Mouse (Mus musculus): ENCODE results near the gene Gm12569. TPM values are rescaled to one million over a fixed set of nuclear protein-coding genes. Genes with fewer than 3 reads are reported as not detected.
A peak's percentile ranks its signal among the peaks of the same experiment; 100 is the strongest.

Gm12569 gene
- total RNA-seq (2014; rRNA removed), result not detected in 2 replicates
- polyA plus RNA-seq (2015; fragmentation: Nextera tagmentation; extraction: Ambion mirVana), result not detected in 2 replicates

GRCm38 (mm10) chr11:51220308-51220707, at the start of gene Gm12569:
Gene Gm12569, plus strand, starts transcription at chr11:51220473.
- Histone ChIP-seq H3K4me3 (ENCODE audit: low read length) (no peak within 1 kb of the TSS), H3K27me3 (ENCODE audit: insufficient read depth, low read length) (no peaks in the 10 kb centered on the region), H3K4me2 (ENCODE audit: low read depth, low read length) (no peak within 1 kb of the TSS), H3K36me3 (ENCODE audit: insufficient read depth, low read length) (no peaks in the 10 kb centered on the region), H3K27ac (no peak within 1 kb of the TSS), H3K4me1 (ENCODE audit: insufficient read depth, low read length) (no peaks in the 10 kb centered on the region), H3K9me3 (ENCODE audit: low read length) (no peaks in the 10 kb centered on the region), H3K9ac (replicated peaks; ENCODE audit: low read length) (no peak within 1 kb of the TSS)
- 96% methylated on average over 11 of the region's 11 CpGs for WGBS
- no peak for ATAC-seq
- no peak for DNase-seq (ENCODE audit: low spot score)
- no peak for TF ChIP-seq CTCF (IDR thresholded peaks at IDR 0.05; ENCODE audit: low read depth)

DNA sequence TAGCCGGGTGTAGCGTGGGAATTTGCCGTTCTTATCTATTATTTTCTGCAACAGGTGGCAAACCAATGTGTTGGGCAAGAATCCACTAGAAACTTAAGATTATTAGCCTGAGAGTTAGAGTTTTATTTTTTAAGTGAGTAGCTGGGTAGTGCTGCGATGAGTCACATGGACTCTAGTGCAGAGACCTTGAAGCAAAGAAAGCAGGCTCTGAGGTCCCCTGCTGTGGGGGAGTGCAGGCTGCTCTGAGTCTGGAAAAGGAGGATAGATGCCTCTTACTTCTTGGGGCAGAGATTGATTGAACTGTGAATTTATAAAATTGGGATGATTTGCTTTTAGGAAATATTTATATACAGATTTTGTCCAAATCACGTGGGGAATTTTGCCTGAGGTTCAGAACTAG, 17.5 kb upstream of the Gm12569 start:
- ATAC-seq, result no peak
- Histone ChIP-seq H3K36me3 (ENCODE audit: insufficient read depth, low read length) (no peaks in the 10 kb centered on the region), H3K4me2 (ENCODE audit: low read depth, low read length) (no peak overlapping the region), H3K27me3 (ENCODE audit: insufficient read depth, low read length) (no peaks in the 10 kb centered on the region), H3K4me1 (ENCODE audit: insufficient read depth, low read length) (no peaks in the 10 kb centered on the region), H3K4me3 (ENCODE audit: low read length) (no peak overlapping the region), H3K27ac (no peak overlapping the region), H3K9ac (replicated peaks; ENCODE audit: low read length) (no peak overlapping the region), H3K9me3 (ENCODE audit: low read length) (no peaks in the 10 kb centered on the region)
- no peak for TF ChIP-seq CTCF (IDR thresholded peaks at IDR 0.05; ENCODE audit: low read depth)
- no peak for DNase-seq (ENCODE audit: low spot score)
- WGBS, result 79% methylated on average over 5 of the region's 5 CpGs

DNA sequence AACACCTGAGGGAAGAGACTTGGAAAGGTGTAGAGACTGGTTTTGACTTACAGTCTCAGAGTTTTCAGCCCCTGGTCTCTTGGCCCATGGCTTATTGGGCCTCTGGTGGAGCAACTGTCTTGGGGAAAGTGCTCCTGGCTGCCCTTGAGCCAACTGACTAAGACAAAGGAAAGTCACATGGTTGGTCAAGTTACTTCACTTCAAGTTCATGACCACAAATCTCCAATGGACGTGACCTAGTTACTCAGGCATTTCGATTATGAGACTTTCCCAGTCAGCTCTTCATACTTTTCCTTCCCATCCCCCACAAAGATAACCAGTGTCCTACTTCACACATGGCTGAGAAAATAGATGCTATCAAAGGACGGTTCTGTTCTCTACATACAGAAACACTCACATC, 12.5 kb upstream of the Gm12569 start:
- no peak for ATAC-seq
- no peaks in the 10 kb centered on the region for H3K9me3 ChIP-seq (ENCODE audit: low read length)
- H3K4me2 ChIP-seq (ENCODE audit: low read depth, low read length), result no peak overlapping the region
- no peak overlapping the region for H3K9ac ChIP-seq (replicated peaks; ENCODE audit: low read length)
- H3K27ac ChIP-seq, result no peak overlapping the region
- TF ChIP-seq CTCF (IDR thresholded peaks at IDR 0.05; ENCODE audit: low read depth), result no peak
- no peaks in the 10 kb centered on the region for H3K4me1 ChIP-seq (ENCODE audit: insufficient read depth, low read length)
- no peaks in the 10 kb centered on the region for H3K36me3 ChIP-seq (ENCODE audit: insufficient read depth, low read length)
- DNase-seq (ENCODE audit: low spot score), result no peak
- no peak overlapping the region for H3K4me3 ChIP-seq (ENCODE audit: low read length)
- 82% methylated on average over 3 of the region's 3 CpGs for WGBS
- no peaks in the 10 kb centered on the region for H3K27me3 ChIP-seq (ENCODE audit: insufficient read depth, low read length)

DNA sequence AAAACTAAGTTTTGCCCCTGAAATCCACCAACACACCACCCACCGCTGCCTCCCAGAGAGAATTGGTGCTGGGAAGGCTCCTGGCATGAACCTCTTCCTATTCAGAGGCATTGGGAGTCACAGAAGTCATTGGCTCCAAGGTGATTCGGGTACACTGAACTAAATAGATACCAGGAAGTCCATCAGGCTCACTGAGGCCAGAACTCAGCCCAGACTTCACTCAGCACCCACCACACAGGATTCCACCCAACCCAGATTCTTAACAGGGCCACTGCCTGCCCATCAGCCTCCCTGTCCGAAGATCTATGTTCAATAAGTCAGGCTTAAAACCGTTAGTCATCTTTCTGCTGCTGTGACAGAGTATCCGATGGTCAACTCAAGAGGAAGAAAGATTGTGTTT, 8.8 kb upstream of the Gm12569 start:
- TF ChIP-seq CTCF (IDR thresholded peaks at IDR 0.05; ENCODE audit: low read depth), result no peak
- no peaks in the 10 kb centered on the region for H3K4me1 ChIP-seq (ENCODE audit: insufficient read depth, low read length)
- ATAC-seq (no peak), DNase-seq (ENCODE audit: low spot score) (no peak)
- no peak overlapping the region for H3K4me3 ChIP-seq (ENCODE audit: low read length)
- H3K27me3 ChIP-seq (ENCODE audit: insufficient read depth, low read length), result no peaks in the 10 kb centered on the region
- H3K27ac ChIP-seq, result no peak overlapping the region
- no peaks in the 10 kb centered on the region for H3K36me3 ChIP-seq (ENCODE audit: insufficient read depth, low read length)
- no peak overlapping the region for H3K9ac ChIP-seq (replicated peaks; ENCODE audit: low read length)
- H3K4me2 ChIP-seq (ENCODE audit: low read depth, low read length), result no peak overlapping the region
- H3K9me3 ChIP-seq (ENCODE audit: low read length), result no peaks in the 10 kb centered on the region
- WGBS, result 89% methylated on average over 5 of the region's 5 CpGs

DNA sequence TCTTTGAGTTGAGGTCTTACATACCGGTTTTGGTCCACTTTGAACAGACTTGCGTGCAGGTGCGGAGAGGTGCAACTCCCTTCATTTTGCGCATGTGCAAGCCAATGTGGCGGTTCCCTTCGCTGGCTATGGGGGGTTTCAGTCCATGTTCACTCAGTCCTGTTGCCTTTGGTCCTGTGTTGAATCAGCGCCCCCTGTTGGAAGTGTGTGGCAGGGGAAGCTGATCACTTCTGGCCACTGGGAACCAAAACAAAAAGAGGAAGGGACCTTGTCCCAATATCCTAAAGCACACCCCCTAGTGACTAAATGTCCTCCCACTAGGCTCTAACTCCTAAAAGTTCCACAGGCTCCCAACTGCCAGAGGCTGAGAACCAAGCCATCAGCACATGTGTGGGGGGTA, 6.3 kb upstream of the Gm12569 start:
- DNase-seq (ENCODE audit: low spot score) (no peak), ATAC-seq (no peak)
- no peaks in the 10 kb centered on the region for H3K27me3 ChIP-seq (ENCODE audit: insufficient read depth, low read length)
- no peaks in the 10 kb centered on the region for H3K36me3 ChIP-seq (ENCODE audit: insufficient read depth, low read length)
- no peaks in the 10 kb centered on the region for H3K9me3 ChIP-seq (ENCODE audit: low read length)
- no peak overlapping the region for H3K27ac ChIP-seq
- H3K4me3 ChIP-seq (ENCODE audit: low read length), result no peak overlapping the region
- H3K4me2 ChIP-seq (ENCODE audit: low read depth, low read length), result no peak overlapping the region
- TF ChIP-seq CTCF (IDR thresholded peaks at IDR 0.05; ENCODE audit: low read depth), result no peak
- no peaks in the 10 kb centered on the region for H3K4me1 ChIP-seq (ENCODE audit: insufficient read depth, low read length)
- WGBS, result 85% methylated on average over 7 of the region's 7 CpGs
- H3K9ac ChIP-seq (replicated peaks; ENCODE audit: low read length), result no peak overlapping the region

GRCm38 (mm10) chr11:51219396-51219980, 785 bp upstream of the Gm12569 start:
- no peak overlapping the region for H3K4me2 ChIP-seq (ENCODE audit: low read depth, low read length)
- H3K36me3 ChIP-seq (ENCODE audit: insufficient read depth, low read length), result no peaks in the 10 kb centered on the region
- H3K4me3 ChIP-seq (ENCODE audit: low read length), result no peak overlapping the region
- no peak overlapping the region for H3K9ac ChIP-seq (replicated peaks; ENCODE audit: low read length)
- WGBS, result 82% methylated on average over 12 of the region's 12 CpGs
- no peaks in the 10 kb centered on the region for H3K27me3 ChIP-seq (ENCODE audit: insufficient read depth, low read length)
- ATAC-seq (no peak), DNase-seq (ENCODE audit: low spot score) (no peak)
- H3K4me1 ChIP-seq (ENCODE audit: insufficient read depth, low read length), result no peaks in the 10 kb centered on the region
- H3K9me3 ChIP-seq (ENCODE audit: low read length), result no peaks in the 10 kb centered on the region
- no peak overlapping the region for H3K27ac ChIP-seq
- no peak for TF ChIP-seq CTCF (IDR thresholded peaks at IDR 0.05; ENCODE audit: low read depth)

- ATAC-seq (no peak), DNase-seq (ENCODE audit: low spot score) (peak; percentile 9)
- H3K4me3 ChIP-seq (ENCODE audit: low read length), result no peak overlapping the region
- H3K9ac ChIP-seq (replicated peaks; ENCODE audit: low read length), result no peak overlapping the region
- H3K4me1 ChIP-seq (ENCODE audit: insufficient read depth, low read length), result no peaks in the 10 kb centered on the region
- no peaks in the 10 kb centered on the region for H3K27me3 ChIP-seq (ENCODE audit: insufficient read depth, low read length)
- H3K9me3 ChIP-seq (ENCODE audit: low read length), result no peaks in the 10 kb centered on the region
- no peak overlapping the region for H3K4me2 ChIP-seq (ENCODE audit: low read depth, low read length)
- WGBS, result 66% methylated on average over 4 of the region's 4 CpGs
- H3K36me3 ChIP-seq (ENCODE audit: insufficient read depth, low read length), result no peaks in the 10 kb centered on the region
- no peak overlapping the region for H3K27ac ChIP-seq
- TF ChIP-seq CTCF (IDR thresholded peaks at IDR 0.05; ENCODE audit: low read depth), result no peak
Observed at GRCm38 (mm10) chr11:51227104-51227503, 6.8 kb downstream of the Gm12569 start.
